Mouse (Mus musculus): ENCODE data around the gene Vgll4.

Gene Vgll4

DNA sequence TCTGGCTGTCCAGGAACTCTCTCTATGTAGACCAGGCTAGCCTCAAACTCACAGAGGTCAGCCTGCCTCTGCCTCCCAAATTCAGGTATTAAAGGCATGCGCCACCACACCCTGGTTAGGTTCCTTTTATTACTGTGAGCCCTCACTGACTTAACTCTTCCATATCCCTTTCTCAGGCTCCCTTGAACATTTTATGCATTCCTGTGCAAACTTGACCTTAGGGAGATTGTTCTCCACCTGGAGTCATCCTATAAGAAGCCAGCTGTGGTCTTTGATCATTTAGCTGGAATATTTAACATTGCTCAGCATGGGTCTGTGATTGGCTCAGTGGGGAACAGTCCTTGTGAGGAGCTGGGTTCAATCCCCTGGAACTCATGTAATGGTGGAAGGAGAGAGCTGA is 4.5 kb upstream of the Vgll4 start:
- no peak for DNase-seq (ENCODE audit: low spot score in 2 of 2)

DNA sequence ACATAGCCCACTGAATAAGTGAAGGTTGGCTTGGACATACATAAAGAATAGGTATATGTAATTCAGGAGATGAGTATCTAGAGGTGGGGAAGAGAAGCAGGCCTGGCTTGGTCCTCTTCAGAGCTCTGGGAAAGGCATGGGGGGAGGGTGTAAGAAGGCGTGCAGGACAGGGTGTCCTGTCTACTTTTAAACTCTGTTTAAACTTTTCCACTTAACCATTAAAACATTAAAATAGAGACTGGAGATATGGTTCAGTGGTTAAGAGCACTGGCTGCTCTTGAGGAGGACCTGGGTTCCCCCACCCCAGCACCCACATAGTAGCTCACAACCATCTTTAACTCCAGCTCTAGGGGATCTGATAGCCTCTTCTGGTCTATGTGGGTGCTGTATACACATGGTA is 3.2 kb upstream of the Vgll4 start:
- no peak for DNase-seq (ENCODE audit: low spot score in 2 of 2)

DNA sequence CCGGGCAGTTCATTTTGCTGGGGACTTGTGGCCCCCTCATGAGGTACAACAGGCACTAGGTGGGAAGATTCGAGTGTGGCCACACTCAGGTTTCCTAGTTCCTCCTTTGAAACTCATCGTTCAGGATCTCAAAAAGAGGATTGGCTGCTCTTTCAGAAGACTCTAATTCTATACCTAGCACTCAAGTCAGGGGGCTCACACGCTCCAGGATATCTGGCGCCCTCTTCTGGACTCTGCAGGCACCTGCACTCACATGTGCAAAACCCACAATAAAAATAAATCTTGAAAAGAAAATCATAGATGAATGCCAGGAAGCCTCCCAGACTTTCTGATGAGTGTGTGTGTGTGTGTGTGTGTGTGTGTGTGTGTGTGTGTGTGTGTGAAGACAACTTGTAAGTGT is 1.1 kb upstream of the Vgll4 start:
- DNase-seq (ENCODE audit: low spot score in 2 of 2) = no peak

DNA sequence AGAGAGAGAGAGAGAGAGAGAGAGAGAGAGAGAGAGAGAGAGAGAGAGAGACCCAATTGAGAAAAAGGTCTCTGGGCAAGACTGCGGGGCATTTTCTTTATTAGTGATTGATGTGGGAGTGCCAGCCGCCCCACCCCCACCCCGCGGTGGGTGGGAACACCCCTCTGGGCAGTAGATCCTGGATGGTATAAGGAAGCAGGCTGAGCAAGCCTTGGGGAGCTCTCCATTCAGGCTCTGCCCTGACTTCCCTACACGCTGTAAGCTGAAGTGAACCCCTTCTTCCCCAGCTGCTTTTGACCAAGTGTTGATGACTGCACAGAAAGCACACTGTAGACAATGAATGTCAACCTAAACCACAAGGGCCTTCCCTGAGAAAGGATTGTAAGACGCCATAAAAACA is 592 bp upstream of the Vgll4 start:
- no peak for DNase-seq (ENCODE audit: low spot score in 2 of 2)

DNA sequence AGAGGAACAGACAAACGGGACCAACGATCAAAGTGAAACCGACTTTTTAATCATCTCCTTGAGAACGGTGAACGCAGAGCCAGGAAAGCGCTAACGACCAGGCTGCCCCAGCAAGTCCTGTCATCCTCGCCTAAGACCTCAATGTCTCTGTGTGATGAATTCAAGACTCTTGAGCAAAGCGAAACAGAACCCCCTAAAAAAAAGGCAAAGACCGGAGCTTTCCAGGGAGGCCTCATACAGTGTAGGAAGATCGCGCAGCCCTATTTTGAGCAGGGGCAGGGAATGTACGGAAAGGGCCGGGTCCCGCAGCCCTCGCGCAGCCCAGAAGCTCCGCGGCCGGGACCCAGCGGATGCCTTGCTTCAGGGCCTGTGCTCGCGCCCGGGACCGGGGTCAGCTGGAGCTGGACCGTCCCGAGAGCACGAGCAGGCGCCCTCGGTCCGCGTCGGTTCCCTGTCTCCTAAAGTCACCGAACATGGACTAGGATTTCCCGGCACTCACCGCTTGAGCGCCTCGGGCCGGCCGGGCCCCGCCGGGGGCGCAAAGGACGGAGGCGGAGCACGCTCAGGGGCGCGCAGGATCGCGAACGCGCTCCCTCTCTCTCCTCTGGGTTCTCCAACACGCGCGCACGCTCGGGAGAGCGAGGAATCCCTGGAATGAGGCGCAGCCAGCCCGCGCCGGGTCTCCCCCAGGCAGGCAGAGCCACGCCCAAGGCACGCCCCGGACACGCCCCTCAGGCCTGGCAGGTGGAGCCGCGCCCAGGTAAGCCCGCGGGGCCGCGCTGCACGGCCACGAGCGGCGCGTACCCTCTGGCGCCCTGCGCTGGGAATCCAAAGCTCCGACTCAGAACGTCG is 1.2 kb downstream of the Vgll4 start:
- DNase-seq (ENCODE audit: low spot score in 2 of 2) = peak; percentile 80 to 90

DNA sequence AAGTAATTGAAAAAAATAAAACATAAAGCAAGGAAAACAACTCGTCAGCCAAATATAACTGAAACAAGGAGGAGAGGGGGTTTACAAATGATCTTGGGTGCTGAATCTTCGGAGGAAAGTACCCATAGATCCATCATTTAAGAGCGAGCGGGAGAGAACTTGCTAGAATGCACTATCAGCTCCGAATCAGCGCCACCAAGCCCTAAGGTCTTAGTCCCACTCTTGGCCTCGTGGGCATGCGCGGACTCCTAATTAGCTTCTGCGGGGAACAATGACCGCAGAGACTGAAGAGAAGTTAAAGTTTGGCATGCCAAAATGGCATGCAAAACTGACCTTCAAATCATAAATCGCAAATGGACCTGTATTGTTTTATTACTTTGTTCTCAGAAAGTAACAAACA is 2.2 kb downstream of the Vgll4 start:
- DNase-seq (ENCODE audit: low spot score in 2 of 2) = no peak

DNA sequence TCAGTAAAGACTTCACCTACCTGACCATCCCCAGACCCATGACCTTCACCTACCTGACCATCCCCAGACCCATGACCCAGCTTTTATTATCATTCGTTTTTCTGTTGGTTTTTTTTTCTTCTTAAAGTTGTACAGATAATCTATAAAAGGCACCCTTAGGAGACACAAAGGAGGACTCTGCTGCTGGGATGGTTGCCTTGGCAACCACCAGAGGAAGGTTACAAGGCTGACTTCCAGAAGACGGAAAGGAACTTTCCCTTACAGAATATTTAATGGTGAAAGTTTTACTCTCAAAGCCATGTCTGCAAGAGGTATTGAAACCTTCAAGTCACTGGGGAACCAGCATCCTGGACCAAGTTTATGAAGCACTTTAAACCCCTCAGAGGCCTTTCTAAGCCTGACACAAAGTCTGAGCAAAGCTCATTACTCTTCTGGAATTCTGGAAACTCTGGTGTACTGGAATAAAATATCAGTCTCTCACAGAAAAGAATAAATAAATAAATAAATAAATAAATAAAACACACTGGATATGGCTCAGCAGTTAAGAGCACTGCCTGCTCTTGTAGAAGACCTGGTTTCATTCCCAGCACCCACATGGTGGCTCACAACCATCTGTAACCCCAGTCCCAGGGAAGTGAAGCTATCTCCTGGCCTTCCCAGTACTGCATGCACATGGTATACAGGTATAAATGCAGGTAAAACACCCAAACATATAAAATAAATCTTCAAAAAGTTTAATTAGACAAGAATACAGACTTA is 3.2 kb downstream of the Vgll4 start:
- DNase-seq (ENCODE audit: low spot score in 2 of 2) = no peak

DNA sequence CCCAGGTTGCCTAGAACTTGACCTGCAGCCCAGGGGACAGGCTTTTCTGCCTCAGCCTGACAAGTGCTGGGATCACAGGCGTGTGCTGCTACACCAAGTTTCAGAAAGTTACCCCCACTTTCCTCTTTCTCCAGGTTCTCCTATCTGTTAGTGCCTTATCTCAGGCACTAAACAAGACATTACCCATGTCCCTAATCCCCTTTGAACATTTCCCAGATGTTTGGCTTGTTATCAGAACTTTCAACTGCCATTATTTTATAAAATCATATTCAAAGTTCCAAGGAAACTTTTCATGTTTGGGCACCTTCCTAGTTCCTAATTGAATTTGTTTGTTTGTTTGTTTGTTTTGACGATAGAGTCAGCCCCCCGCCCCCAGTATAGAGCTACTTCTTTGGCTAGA is 4.0 kb downstream of the Vgll4 start:
- DNase-seq (ENCODE audit: low spot score in 2 of 2) = no peak

DNA sequence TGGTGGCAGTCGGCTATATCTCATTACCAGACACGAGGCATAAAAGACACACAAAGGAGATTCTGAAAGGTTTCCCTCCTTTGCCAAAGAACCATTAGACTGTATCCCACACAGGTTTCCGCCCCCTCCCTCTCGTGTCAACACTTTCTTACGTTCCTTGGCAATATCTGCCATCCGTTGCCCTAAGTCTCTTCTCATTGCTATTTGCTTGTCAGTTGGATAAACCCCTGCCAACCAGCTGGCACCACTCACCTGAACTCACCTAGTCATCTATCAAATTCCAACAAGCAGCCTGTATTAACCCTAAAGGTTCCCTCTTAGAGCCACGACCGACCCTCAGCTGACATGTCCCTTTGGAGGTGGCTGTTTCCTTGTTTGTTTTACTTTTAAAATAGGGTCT is 4.4 kb downstream of the Vgll4 start:
- DNase-seq (ENCODE audit: low spot score in 2 of 2) = no peak

DNA sequence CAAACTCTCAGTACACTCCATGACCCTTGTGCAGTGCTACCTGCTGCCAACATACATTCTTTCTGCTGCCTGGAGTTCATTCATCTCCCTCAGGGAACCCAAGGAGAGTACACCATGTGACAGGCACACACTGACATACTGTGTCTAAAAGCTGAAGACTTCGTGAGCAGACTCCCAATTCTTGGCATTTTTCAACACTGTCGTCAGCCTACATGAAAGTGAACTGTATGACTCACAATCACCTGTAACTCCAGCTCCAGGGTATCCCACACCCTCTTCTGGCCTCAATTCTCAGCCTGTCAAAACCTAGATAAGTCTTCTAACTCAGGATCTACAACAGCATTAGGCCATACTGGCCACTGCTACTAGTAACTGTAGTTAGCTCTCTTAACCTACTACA is 5.6 kb downstream of the Vgll4 start:
- DNase-seq (ENCODE audit: low spot score in 2 of 2) = no peak

DNA sequence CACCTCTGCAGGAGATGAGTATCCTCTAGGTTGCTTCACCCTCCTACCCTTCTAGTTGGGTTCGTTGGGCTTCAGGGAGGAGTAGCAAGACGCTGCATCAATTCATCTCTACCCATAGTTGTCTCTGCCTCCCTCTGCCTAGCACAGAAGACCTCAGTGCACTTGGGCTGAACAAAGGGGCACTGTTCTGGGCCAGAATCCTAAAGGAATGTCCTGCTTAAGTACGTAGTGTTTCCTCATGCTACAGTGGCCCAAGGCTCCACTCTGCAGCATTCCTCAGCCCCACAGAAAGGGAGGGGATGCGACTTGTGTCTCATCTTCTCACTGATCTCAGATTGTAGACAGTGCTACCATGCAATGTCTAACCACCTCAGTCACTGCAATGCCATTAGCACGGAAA is 6.2 kb downstream of the Vgll4 start:
- DNase-seq (ENCODE audit: low spot score in 2 of 2) = no peak

DNA sequence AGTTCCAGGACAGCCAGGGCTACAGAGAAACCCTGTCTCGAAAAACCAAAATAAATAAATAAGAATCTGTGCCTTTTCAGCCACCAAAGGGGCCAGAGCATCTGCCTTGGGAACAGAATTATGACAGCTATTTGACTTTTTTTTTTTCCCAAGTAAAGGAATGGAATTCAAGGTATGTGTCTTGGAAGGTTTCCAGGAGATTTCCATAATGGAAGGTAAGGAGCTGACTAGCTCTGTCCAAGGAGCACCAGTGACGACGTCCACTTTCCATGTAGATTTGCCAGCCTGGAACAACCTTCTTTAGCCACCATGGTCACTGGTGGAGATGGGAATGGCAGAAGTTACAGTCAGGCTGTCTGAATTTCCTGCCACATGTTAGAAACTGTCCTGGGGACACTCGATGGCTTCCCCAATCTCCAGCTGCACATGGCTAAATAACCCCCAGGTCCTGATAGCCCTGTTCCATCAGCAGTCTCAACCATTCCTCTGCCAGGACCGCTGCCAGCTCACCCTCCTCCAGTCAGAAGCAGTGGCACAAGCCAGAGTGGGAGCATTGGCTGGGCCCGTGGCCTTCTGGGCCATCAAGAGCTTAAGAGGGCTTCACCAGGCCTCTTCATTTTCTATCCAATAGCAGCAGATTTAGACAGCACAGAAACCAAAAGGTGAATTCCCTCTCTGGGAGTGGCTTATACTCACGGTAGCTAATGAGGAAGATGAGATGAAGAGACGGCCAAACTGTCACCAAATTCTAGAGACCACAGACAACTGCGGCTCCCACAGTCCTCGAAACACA is 8.3 kb downstream of the Vgll4 start:
- DNase-seq (ENCODE audit: low spot score in 2 of 2) = no peak

DNA sequence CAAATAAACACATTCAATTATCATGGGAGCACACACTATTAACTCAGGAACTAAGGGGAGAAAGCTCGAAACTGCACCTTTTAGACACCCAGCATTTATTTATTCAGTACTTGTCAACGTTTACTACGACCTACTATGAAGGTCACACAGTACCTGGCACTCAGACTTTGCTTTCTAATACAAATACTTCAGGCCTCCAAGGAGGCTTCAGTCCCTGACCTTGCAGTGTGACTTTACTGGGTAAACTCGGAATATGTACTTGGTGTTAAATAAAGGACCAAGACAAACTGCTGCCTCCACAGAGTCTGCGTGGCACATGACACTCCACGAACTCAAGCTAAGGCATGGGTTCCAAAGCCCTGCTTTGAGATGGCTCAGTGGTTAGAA is 10.8 kb downstream of the Vgll4 start:
- no peak for DNase-seq (ENCODE audit: low spot score in 2 of 2)

DNA sequence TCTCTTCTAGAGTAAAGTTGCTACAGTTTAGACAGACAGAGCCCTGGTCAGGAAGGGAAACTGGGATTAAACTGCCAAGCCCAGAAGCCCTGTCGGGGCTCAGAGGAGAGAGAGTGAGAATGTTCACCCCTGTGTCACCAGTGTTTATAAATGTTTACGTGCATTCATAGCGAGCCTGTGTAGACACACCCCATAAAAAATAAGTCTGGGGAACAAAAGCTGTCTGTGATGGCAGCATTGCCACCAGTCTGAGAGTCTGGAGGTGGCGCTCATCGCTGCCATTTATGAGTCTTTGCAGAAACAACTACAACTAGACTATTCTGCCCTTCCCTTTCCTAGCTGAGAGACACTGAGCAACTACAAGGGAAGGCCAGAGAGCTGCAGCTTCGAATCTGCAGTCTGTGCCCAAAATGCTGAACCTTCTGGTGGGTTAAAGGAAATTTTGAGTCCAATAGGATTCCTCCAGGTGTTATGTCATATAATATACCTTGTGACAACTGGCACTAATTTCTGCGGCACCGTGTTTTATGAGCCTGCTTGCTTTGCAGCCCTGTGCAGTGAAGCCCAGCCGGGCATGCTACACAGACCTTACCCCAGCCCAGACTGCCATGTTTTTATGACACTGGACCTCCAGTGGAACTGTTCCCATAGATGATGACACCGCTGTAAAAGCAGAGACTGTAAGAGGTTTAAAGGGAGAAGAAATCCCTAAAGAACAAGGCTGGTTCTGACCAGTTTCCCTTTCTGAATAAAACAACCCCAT is 11.4 kb downstream of the Vgll4 start:
- DNase-seq (ENCODE audit: low spot score in 2 of 2) = no peak

DNA sequence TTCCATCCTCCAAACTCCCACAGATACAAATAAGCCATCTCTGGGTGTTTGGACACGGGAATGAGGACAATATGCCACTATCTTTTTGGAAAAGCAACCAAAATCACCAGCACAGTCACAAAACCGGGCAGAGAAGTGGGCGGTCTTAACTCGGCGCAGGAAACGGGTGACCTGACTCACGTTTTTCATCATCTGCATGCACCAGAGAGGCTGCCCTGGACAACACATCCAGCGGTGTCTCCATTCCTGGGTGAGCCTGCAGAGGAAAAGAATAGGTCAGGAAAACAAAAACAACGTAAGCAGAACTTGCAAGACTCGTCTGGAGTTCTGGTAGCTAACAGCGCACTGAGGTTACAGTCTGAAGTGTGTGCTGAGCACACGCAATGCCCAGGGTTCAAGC is 12.0 kb downstream of the Vgll4 start:
- DNase-seq (ENCODE audit: low spot score in 2 of 2) = no peak

DNA sequence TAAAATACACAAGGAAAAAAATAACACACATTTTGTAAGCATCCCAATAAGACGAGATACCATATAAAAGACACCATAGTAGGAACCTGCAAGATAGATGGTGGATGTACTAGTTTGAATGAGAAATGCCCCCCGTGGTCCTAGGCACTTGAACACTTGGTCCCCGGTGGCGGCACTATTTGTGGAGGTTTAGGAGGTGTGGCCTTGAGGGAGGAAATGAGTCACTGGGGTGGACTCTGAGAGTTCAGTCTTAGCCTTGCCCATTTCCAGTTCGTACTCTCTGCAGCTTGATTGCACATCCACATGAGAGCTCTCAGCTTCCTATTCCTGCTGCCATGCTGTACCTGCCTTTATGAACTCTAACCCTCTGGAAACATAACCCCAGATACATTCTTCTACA is 15.3 kb downstream of the Vgll4 start:
- no peak for DNase-seq (ENCODE audit: low spot score in 2 of 2)

DNA sequence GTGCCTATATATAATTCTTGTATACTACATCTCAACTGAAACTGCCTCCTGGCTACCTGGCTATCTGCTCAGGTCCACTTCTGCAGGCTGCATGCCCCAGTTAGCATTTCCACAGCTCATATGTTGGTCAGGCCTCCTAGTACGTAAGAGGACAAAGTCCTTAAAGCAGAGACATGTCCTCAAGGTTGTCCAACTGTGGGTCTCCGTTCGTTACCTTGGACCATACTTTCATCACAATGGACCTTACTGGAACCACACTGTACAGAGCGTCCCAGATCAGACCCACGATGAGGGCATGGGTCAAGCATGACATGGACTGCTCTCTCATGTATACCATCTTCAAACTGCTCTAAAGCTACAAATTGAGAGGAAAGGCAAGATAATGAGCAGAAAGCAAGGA is 16.2 kb downstream of the Vgll4 start:
- DNase-seq (ENCODE audit: low spot score in 2 of 2) = no peak

DNA sequence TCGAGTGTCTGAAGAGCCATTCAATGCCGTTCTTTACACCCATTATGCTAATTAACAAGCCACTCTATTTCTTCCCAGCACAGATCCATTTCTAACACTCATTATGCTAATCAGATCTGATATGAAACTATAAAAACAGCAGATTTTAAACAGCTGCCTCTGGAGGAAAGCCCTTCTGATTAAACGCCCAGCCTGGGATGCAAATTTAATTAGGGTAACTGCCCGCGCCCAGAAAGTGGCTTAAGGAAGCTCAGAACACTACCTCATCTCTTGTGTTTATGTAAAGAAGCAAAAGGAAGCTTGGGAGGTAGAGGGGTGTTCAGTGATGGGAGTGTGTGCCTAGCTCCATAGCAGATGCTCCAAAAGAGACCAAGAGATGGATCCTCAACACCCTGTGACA is 17.4 kb downstream of the Vgll4 start:
- no peak for DNase-seq (ENCODE audit: low spot score in 2 of 2)

DNA sequence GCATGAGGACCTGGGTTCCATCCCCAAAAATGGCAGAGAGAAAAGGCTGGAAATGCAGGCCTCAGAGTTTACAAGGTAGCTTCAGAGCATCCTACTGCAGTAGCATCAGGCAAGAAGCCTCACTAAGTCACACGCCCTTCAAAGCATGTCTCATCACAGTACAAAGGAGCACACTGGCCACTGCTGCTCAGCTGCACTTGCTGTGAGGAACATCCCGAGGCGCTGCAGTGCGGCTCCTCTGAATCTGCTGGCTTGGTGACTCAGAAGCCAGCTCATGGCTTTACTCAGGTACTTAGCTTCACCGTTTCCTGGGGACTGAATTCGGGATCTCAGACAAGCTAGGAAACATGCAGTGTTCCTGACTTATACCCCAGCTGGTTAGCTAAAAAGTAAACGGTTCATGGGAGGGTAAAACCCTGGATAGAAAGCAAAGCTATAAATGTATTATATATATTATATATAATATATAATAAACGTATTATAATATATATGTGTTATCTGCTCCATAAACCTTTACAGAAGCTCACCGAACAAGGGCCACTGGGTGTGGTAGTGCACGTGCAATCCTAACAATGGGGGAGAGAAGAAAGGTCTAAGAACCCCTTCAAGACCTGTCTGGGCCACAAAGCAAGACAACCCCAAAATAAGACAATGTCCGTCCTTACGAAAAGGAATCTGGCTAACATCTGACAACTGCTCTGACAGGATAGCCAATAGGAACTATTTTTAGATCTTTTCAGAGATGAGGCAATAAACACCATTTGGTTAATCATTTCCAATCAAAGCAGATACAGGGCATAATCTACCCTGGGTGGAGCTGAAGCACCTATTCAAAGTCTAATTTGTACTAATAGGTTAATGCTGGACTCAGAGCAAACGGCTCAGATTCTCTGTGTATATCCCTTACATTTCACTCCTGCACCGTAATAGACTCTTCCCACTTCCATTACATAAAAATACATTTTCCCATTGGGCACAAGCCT is 25.0 kb downstream of the Vgll4 start:
- DNase-seq (ENCODE audit: low spot score in 2 of 2) = no peak

DNA sequence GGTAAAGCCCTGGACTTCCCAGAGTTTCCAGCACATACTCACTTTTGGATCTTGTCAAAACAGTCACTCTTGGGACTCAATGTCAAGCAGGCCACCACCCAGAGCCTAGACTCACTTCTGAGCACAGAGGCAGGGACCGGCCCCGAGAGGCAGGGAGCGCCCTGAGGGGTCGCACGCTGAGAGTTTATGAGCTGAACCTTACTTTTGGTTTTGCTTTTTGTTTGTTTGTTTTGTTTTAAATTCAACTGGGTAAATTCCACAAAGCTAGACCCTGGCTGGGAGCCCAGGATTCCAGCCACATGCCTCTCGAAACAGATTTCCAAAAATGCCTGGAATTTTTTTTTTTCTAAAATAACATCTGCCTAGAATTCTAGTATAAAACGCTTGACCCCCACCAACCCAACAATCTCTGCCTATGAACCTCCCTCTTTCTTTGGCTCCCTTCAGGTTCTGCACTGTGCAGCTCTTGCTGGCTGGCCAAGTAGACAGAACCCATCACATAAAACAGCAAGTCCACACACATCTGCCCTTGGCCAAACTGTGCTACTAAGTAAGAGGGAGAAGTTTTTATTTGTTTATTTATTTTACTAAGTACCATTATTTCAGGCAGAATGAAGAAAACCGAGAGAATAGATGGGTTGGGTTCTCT is 28.5 kb downstream of the Vgll4 start:
- no peak for DNase-seq (ENCODE audit: low spot score in 2 of 2)
